Mouse (Mus musculus) layer of hippocampus, adult 18-20 months (tissue): ENCODE measurements around the gene Gramd1b. TPM values are rescaled to one million over a fixed set of nuclear protein-coding genes. Genes with fewer than 3 reads are reported as not detected.
A peak's percentile ranks its signal among the peaks of the same experiment; 100 is the strongest.

Experiments used
- DNase-seq, 2 experiments: peaks; one replicate each; pipeline ENCODE4 v3.0.0; 2022; ENCODE audit warnings: low spot score in 2 of 2
- total RNA-seq, 2 experiments: library from RNA; stranded (reverse); gene quantifications; 2 replicates each; pipeline ENCODE4 v1.2.3; 2021

Gene Gramd1b
- total RNA-seq, 2 experiments from 2014 or later: 146 to 159 TPM

DNA sequence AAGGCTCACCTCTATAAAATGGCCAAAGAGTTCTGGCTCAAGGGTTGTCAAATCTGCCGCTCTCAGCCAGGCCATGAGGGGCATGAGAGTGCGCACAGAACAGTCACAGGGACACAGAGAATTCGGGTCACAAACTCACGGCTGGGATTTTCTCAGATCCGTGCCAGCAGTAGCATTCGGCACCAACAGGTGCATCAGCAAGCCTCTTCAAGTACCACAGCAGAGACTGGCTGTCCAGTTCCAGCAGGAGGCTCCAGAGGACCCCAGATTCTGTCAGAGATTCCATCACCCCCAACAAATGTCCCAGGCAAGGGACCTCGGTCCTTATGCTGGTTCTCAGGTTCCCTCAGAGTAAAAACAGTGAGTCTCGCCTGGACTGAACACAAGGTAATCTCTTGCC, 210.8 kb downstream of the Gramd1b start:
- no peak for DNase-seq

DNA sequence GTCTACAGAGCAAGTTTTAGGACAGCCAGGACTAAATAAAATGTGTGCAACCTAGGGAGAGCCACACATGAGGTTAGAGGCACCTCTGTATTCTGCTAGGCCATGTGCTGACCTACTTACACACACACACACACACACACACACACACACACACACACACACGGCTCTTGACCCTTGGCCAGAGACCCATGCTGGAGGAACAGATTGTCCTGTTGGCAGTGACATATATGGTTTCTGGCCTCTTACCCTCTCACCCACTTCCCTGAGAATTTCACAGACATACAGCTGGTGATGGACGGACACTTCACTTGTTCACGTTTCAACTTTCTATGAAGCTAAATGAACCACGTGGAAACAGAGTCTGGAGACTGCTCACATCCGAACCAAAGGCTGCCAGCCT, 212.4 kb downstream of the Gramd1b start:
- DNase-seq: no peak

DNA sequence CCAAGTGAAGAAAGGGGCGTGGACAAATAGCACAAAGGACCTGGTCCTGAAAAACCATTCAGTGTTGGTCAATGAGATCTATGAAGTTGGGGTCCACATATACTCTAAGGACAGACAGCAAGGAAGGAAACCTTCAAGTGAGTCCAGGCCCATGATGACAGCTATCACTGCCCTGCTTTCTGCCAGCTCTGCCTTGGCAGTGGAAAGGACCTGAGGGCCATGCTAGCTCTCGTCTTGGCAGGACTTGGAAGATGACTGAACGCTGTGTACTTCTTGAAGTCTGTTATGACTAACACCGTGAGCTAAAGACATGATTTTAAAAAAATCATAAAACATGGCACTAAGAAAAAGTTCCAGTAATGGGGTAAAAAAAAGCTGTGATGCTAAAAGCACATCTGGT, 213.4 kb downstream of the Gramd1b start:
- DNase-seq: no peak

DNA sequence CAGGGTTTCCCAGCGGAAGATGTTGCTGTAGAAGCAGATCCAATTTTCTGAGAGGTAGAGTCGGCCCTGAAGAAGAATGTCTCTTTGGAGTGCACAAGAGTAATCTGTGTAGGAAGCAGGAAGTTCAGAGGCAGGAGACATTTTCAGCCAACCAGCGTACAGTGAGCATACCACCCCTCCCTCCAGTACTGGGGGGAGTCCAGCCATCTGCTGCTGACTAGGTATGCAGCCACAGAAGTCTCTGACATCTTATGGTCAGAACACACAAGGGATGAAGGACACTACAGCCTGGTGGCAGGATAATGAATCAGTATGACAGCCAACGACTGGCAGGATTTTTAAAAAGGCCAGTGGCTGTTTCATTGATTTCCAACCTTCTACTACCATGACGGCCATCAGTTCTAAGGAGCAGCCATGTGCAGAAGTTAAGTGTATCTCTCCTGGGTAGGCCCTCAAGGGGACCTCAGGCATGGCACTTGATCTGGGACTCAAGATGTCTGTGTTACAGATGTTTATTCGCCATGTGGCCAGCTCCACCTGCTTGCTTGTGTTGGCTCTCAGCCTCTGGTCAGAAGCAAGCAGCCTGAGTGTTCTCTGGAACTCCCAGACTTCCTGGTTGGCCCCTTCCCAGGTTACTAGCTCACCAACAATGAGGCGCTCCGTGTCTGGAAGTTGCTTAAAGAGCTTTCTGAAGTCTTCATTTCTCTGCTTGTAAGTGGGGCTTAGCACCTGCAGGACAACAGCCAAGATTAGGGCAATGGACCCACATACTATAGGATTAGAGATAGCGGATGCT, 214.1 kb downstream of the Gramd1b start:
- no peak for DNase-seq

DNA sequence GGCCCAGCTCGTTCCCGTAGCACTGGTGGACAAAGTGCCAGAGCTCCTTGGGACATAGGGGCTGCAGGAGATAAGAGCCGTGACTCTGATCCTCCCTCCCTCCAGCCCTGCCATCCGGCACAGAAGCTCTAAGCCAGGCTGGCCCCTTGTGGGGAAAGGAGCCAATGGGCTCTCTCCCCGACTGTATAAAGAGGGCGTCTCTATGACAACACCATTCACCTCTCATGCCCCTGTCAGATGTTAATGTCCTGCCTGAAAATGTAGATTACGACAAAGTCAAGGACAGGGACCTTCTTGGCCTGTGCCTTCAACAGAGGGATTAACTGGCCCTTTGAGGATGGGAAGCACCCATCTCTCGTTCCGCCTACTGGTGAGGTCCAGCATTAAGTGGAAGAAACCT, 219.4 kb downstream of the Gramd1b start:
- no peak for DNase-seq

DNA sequence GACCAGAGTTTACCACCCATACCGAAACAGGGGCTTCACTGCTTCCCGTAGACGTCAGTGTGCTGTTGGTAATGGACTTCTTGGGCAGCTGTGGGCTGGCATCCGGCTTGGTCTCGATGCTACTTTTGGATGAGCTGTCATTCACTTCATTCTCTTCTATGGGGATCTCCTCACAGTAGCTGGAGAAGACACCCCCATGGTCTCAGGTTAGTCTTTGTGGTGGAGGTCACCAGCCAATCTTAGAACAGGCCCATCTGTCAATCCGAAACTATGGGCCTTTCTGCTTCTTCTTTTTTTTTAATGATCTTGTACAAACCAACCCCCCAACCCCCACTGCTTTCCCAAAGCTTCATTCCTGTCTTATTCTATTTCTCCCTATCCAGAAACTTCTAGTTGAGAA, 221.3 kb downstream of the Gramd1b start:
- DNase-seq: no peak

DNA sequence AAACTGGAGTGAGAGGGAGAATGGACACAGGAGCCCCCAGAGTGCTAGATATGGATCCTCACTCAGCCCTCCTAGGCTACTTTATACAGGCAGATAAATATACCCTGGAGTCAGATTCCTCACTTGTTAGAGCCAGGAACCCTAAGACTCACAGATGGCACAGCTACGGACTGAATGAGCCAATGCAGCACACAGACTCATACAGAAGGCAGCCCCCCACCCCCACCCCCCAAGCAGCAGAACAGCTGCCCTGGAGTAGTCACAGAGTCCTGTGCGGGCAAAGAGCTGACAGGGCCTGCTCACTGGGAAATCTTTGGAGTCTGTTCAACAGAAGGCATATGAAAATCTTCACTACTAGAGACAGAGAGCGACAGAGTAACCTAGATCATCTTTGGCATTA, 223.9 kb downstream of the Gramd1b start:
- DNase-seq: no peak

DNA sequence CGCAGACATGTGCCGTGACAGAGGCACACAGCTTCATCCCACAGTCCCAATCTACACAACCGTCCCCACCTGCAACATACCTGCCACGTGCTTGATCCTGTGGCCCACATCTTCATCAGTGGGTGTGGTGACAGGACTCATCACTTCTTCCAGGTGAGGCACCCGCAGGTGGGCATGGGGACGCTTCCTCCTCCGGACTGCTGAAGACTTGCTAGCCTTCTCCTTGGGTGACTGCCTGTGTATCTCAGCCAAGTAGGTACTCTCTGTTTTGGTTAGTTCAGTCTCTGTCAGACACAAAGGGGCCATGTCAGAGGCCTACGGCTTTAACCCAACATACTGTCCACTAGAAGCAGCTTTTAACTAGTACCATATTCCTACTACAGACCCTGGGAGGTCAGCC, 226.9 kb downstream of the Gramd1b start:
- DNase-seq: no peak

DNA sequence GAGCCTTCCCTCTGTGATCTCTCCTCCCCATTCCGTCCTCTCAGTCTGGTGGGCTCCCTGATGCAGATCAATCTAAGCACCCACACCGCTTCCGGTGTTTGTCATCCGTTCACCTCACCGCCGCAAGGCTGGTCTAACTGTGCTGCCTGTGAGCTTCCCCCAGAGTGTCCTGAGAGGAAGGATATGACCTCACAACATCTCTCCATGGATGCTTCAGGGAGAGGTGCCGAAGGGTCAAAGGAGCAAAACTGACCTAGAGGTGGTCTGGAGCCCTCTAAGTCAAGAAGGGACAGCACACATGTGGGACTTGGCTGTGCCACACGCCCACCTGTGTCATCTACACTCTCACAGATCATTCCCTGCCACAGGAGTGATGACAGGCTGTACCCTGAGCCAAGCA, 228.8 kb downstream of the Gramd1b start:
- no peak for DNase-seq

DNA sequence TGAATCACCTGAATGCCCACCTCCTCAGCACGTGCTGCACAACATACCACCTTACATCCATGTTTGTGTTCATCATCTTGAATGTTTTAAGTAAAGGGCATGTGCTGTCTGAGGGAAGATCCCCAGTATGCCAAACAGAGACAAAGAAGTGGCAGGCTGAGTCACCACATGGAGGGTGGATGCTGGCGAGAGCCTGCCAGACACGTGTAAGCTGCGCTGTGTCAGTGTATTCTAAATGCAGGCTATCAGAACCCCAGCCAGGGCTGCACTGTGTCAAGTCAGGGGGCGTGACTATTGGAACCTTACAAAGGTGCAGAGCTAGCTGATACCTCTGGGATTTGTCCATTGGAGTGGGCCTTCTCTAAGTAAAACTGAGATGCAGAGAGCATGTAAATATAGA, 229.7 kb downstream of the Gramd1b start:
- DNase-seq: no peak

DNA sequence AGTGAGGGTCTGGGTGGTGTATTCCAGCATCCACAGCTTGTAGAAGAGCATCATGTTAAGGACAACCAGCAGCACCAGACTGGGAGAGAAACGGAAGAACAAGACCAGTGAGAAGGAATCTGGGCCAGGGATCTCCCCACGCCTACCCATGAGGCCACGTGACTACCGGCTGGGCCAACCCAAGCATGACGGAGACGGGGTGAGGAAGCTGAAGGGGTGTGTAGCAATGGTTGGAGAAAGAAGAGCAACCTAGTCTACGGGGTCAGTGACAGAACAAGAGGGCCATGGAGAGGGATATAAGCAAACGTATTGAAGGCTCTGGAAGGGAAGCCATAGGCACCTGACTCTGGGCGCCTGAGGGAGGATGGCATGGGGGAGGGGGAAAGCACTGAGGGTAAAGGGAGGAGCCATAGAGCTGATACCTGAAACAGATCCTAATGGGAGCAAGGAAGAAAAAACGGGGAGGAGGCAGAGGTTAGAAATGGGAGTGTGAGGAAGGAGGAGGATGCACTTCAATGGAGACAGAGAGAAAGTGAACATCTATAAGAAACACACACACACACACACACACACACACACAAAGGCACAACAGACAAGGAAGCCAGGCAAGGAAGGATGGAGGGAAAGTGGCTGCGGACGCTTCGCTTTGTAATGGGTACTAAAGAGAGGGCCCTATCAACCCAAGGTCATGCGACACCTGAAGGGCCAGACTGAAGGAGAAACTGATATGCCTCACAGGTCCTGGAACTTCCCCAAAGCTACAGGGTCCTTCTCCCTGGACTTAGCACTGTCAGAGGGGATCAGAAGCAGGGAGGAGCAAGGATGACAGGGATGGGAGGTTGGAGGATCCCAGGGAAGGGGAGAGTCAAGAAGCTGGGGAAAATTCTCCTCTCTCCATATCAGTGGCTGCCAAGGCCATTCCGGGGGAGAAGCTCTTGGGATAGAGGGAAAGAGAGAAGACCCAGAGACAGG, 230.9 kb downstream of the Gramd1b start:
- no peak for DNase-seq

DNA sequence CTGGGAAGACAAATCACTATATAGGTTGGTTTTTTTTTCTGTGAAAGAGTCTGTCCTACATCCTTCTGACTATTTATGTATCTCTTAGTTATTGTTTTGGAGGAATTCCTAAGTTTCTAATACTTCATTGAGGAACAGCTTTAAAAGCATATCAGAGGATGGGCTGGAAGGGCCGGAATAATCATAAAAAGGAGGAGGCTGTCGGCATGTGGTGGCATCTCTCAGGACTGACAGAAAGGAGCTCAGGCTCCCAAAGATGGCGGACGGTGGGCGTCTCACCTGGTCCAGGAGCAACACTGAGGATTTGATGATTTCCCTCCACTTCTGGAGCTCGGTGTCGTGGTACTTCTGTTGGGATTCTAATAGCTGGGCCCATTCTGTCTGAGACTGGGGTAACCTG, 231.9 kb downstream of the Gramd1b start:
- DNase-seq: no peak

DNA sequence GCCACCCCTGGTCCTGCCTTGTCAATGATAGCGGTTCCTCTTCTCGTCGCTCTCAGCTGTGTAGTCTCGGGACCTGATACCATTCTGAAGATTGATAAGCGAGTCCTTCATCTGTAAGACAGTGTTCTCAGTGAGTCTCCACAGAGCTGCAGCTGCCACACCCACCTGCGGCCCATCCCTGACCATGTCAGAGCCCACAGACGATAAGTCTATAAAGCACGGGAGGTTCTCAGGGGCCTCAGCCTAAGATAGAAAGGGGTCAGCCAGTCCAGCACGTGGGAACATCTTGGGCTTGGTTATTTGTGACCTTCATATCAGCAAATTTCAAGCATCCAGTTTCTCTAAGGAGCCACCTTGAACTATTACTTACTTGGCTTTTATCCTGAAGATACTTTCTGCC, 233.2 kb downstream of the Gramd1b start:
- DNase-seq: no peak

DNA sequence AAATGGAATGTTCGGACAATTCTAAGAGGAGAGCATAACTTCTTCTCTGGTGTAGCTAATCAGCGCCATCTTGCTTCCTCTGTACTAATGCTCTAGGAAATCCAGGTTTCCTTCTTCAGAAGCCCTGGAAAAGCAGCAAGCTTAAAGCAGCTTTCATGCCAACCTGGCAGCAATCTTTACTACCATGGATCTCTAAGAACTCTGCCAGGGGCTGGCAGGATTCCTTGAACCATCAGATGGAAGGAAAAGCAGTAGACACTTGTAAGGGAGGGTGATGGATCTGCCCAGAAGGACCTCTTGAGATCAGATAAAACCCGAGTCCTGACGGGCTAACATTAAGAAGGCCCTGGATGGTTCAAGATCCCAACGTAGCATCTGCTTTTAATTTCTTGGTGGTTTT, 234.9 kb downstream of the Gramd1b start:
- DNase-seq: no peak

DNA sequence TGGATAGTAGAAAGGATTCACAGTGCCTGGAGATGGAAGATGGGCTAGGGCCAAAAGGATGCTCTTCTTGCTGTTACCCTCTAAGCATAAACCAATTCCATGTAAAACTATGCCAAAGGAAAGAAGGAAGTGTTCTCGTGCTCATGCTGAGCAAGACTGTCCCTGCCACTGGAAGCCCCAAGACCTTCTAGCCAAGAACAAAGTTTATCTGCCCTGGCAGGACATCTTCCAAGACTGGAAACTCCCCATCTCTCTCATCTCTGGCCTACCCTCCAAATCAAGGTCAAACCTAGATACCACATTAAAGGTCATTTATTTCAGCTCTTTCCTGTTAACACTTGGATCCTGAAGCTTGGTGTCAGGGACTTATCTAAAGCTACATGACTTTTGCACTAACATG, 236.3 kb downstream of the Gramd1b start:
- DNase-seq: no peak

DNA sequence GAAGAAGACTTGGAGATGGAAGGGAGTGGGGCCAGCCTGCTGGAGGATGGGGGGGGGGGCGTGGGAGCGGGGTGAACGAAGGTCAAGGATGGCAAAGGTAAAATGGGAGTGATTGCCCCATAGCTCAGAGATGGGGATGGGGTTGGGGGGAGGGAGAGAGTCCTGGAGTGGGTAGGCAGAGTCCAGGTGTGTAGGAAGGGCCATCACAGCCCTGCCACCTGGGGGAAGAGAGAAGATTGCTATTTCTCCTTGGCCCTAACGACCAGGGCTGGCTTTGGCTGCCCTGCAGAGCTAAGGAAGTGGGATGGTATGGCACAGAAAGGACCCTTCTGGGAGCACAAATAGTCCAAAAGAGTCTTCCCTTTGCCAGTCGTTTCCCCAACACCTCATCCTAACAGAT, 237.0 kb downstream of the Gramd1b start:
- no peak for DNase-seq

DNA sequence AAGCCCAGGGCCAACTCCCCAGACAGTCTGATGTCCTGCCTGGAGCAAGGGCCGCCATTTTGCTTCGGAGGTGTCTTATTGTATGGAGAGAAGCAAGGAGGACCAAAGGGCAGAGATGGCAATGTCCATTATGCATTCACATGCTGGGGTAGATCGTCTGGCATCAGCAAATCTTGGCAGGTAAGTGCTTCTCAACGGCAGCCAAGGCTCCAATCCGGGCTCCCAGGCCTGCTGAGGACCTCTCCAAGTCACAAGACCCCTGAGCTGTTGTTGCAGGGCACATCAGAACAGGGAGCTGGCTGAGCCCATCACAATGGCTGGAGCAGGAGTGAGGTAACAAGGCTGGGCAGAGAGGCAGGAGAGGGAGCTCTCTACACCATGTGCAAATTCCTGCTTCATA, 237.4 kb downstream of the Gramd1b start:
- DNase-seq: no peak

DNA sequence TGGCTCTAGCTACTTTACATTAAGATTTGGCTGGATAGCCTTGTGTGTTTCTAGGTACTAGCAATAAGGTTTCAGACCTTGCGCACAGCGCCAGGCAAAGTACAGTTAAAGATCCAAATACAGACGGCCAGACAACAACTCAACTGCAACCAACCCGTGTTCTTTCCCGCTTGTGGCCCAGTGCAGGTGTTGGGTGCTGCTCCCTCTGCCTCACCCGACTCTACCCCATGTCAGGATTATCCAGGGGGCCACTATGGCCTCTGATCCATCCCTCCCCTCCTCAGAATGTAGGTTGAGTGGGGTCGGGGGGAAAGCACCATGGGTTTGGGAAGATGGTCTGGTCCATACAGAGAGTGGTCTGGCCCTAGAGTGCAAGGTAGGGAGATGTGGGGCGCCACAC, 237.9 kb downstream of the Gramd1b start:
- no peak for DNase-seq

DNA sequence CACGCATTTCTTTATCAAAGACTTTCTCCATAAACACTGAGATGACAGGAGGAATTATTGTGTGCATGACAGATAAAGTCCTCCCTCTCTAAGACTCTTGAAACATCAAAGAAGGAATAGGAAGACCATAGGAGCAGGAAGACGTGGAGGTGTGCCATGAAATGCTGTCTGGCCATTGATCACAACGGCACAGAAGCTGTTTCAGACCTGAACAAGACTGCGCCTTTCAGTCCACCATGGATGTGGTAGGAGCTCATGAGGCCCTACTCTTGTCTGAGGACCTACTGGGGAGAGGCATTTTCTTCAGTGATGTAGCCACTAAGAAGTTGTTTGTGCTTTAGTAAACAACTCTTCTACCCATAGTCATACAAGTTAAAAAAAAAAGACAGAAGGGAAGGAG, 238.7 kb downstream of the Gramd1b start:
- no peak for DNase-seq

DNA sequence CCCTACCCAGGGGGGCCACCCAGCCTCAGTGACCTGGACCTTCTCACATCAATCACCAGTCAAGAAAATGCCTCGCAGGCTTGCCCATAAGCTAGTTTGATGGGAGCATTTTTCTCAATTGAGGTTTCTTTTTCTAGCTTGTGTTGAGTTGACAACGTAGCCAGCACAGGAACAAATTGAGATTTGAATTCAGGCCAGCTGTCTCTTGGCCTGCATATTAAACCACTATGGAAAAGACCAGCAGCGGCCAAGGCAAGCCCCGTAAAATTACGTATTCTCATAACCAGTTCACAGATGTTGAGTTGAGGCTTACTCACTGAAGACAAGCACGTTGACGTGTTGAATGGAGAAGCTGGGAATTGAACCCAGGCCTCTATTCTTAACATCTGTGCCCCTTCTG, 248.2 kb downstream of the Gramd1b start:
- peak; percentile 16 to 62 for DNase-seq

DNA sequence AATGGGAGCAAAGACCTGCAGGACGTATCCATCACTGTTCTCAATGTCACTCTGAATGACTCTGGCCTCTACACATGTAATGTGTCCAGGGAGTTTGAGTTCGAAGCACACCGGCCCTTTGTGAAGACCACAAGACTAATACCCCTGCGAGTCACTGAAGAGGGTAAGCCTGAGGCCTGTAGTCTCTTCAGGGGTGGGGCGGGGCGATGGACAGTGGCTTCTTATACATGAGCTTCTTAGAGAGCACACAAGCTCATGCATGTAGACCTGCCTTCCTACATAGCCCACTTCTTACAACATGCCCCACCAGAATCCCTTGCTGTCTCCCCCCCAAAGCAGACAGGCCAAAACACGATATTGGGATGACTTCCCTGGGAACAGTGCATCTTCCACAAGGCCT, 251.7 kb downstream of the Gramd1b start:
- DNase-seq: peak in 1 of 2 experiments; percentile 0

DNA sequence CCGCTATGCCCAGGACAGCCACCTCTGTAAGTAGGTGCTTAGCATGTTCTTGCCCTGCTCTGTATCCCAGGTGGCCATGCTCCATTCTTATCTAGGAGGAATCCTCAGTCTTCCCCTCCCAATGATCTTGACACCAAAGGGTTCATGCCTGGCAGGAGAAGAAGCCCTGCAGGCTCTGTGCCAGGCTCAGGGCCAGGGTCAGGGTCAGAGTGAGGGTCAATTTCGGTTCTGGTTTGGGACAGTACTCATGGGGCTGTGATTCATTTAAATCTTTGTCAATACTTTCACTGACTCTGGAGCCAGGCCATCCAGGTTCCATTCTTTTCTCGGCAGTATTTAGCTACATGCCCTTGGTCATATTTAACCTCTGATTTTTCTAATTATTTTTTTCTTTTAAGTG, 253.5 kb downstream of the Gramd1b start:
- DNase-seq: no peak
